Mouse (Mus musculus): ENCODE measurements around the gene Prkar1a. TPM values are rescaled to one million over a fixed set of nuclear protein-coding genes. Genes with fewer than 3 reads are reported as not detected.

Gene Prkar1a
- 40.1 TPM for polyA plus RNA-seq (2015; fragmentation: Illumina TruSeq; extraction: RNeasy Lipid Tissue Mini Kit (QIAGEN cat#74804); ENCODE audit: insufficient read depth, low read depth, low replicate concordance)

DNA sequence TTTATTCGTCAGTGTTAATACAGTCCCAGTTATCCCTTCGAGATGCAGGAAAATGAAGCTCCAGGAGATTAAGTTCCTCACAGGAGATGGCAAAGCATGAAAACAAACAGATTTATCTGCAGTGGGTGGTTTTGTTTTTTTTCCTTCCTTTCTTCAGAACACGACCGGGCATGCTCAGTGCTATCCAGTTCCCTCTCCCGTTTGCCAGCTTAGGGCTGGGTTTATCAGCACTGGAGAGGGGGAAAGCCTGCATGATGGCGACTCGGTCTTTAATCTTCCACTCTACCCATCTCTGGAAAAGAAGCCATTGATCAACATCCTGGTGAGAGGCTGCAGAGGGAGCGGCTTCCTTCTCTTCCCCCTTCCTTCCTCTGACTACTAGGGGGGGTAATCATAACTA is at the start of gene Prkar1a:
Gene Prkar1a, plus strand, starts transcription at position 200 of the 400 bp plus-strand sequence.

DNA sequence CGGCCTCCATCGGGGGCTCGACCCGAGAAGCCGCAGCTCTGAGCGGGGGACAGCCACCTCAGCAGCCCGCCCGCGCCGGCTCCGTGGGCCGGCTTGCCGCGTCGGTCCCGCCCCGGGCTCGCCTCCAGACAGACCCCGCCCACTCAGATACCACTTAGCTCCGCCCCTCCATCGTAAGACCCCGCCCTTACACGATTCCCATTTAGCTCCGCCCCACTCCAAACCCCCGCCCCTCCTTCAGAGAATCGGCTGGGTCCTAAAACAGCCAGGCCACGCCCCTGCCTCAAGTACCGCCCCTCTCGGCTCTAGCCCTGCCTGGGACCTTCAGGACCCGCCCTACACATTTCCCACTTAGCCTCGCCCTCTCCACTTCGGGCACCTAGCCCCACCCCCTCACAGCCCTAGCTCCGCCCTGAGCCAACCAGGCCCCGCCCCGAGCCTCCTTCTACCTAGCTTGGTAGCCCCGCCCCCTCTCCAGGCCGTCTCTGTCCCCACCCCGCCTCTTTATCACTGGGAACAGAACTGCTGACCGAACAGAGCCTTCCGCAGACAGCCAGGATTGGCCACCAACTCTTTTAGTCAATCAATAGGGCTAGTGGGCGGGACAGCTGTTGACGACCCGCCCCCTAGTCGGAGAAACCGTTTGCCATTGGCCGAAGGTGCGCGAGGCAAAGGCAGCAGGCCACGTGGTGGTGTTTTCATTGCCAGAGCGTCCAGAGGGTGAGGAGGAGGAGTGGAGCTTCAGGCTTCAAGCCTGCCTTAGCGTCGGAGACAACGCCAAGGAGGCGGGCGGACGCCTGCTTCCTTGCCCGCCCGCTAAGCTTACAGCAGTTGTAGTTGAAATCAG is 37.7 kb upstream of the Prkar1a start, which contains the start of gene Wipi1:
Gene Wipi1, minus strand, starts transcription at position 665 of the 847 bp plus-strand sequence.

Other genes starting within 250 kb of the Prkar1a start
- not detected for gene 9930022D16Rik, start 235.5 kb upstream of the Prkar1a start, polyA plus RNA-seq (2015; fragmentation: Illumina TruSeq; extraction: RNeasy Lipid Tissue Mini Kit (QIAGEN cat#74804); ENCODE audit: insufficient read depth, low read depth, low replicate concordance)
- gene Amz2, start 223.5 kb upstream of the Prkar1a start, polyA plus RNA-seq (2015; fragmentation: Illumina TruSeq; extraction: RNeasy Lipid Tissue Mini Kit (QIAGEN cat#74804); ENCODE audit: insufficient read depth, low read depth, low replicate concordance), result 12.2 TPM
- gene Arsg, start 176.0 kb upstream of the Prkar1a start, polyA plus RNA-seq (2015; fragmentation: Illumina TruSeq; extraction: RNeasy Lipid Tissue Mini Kit (QIAGEN cat#74804); ENCODE audit: insufficient read depth, low read depth, low replicate concordance), result 8.0 TPM
- gene Slc16a6, start 175.8 kb upstream of the Prkar1a start, polyA plus RNA-seq (2015; fragmentation: Illumina TruSeq; extraction: RNeasy Lipid Tissue Mini Kit (QIAGEN cat#74804); ENCODE audit: insufficient read depth, low read depth, low replicate concordance), result 5.0 TPM
- 5.7 TPM for gene Wipi1, start 37.4 kb upstream of the Prkar1a start, polyA plus RNA-seq (2015; fragmentation: Illumina TruSeq; extraction: RNeasy Lipid Tissue Mini Kit (QIAGEN cat#74804); ENCODE audit: insufficient read depth, low read depth, low replicate concordance)
- 6.5 TPM for gene Fam20a, start 72.9 kb downstream of the Prkar1a start, polyA plus RNA-seq (2015; fragmentation: Illumina TruSeq; extraction: RNeasy Lipid Tissue Mini Kit (QIAGEN cat#74804); ENCODE audit: insufficient read depth, low read depth, low replicate concordance)
- gene 1700012B07Rik, start 178.6 kb downstream of the Prkar1a start, polyA plus RNA-seq (2015; fragmentation: Illumina TruSeq; extraction: RNeasy Lipid Tissue Mini Kit (QIAGEN cat#74804); ENCODE audit: insufficient read depth, low read depth, low replicate concordance), result not detected